Mouse (Mus musculus) heart, adult 2 months (tissue): ENCODE results near the gene Ccdc127.

Source experiments
- CTCF ChIP-seq: fragments of 200-600 bp; IDR thresholded peaks from 2 replicates; pipeline ENCODE4 v1.8.1; 2022; ENCODE audit warnings: antibody characterized with exemption, mild to moderate bottlenecking, moderate library complexity
- POLR2A ChIP-seq: fragments of 200-500 bp; IDR thresholded peaks from 2 replicates; pipeline ENCODE4 v1.6.1; 2011; ENCODE audit warnings: mild to moderate bottlenecking, low read depth, low read length, control low read depth; ENCODE audit not compliant: insufficient read depth

DNA sequence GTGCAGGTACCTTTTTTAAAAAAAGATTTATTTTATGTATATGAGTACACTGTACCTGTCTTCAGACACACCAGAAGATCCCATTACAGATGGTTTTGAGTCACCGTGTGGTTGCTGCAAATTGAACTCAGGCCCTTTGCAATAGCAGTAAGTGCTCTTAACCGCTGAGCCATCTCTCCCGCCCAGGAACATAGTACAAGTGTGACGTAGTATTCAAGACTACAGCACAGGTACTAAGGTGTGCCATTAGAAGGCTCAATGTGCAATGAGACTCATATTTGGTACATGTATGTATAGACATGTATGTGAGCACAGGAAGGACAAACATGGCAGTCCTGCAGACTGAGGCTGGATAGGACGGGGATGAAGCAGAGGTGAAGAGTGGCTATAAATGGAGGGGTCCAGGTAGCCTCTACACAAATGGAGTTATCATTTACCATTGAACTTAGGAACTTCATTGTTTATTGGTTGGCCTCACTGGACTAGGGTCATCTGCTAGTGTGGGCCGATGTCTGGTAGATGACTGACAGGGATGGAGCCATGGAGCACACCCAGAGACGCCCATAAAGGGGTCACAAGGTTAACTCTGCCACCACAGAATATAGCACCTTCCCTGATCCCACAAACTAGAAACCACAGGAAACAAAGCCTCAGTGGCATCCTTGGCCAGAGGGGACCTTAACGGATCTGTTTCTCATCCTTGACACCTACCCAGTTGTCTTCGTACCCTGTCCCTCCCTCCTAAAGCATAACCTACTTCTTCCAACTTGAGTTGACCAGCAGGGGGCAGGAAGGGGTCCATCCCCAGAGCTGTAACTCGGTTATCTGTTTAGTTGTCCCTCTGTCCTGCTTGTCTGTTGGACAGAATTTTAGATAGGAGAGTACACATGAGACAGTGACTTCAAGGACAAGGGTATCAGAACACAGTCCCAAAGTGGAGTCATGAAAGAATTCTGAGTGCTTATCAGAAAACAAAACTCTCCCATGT, 47.8 kb upstream of the Ccdc127 start:
- TF ChIP-seq CTCF (peak; percentile 42), POLR2A (no peak)
